Mouse (Mus musculus): ENCODE measurements around the gene Clec4b2. TPM values are rescaled to one million over a fixed set of nuclear protein-coding genes. Genes with fewer than 3 reads are reported as not detected.
"Not testable (repeated sequence)": the region's sequence is repeated elsewhere in the genome, so short reads cannot be mapped to it uniquely, and the experiment has no call there.

Gene Clec4b2
- polyA plus RNA-seq, 1 experiment from 2014 or later: not detected

DNA sequence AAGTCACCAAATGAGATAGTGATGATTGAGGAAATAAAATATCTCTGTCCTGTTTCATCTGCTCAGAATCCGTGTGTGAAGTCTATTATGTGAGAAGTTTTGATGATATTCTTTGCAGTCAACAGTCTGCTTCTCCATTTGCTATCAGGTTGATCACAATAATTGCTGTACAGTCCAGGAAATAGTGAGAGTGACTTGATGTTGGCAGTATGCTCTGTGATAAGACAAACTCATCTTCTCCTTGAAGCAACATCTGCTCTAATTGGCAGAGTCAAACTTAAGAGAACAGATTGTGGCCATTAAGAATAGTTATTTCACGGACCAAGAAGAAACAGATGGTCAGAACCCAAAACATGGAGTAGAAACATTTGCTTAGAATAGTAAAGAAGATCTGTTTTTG lies 58.5 kb downstream of the Clec4b2 start:
- Histone ChIP-seq H3K27me3 (ENCODE audit: insufficient read depth, low read length) (no peaks in the 10 kb centered on the region), H3K4me3 (replicated peaks; ENCODE audit: low read depth, low read length) (no peak overlapping the region), H3K27ac (no peak overlapping the region), H3K4me1 (replicated peaks; ENCODE audit: insufficient read depth, low read length) (no peaks in the 10 kb centered on the region), H3K36me3 (ENCODE audit: insufficient read depth, low read length) (no peaks in the 10 kb centered on the region), H3K9ac (ENCODE audit: low read depth, low read length) (no peak overlapping the region), H3K4me2 (ENCODE audit: low read length) (no peak overlapping the region), H3K9me3 (replicated peaks; ENCODE audit: low read length) (no peaks in the 10 kb centered on the region)
- DNase-seq (ENCODE audit: low spot score) (no peak), ATAC-seq (replicated peaks; ENCODE audit: low FRiP score, low read depth) (no peak)
- TF ChIP-seq CTCF (IDR thresholded peaks at IDR 0.05; ENCODE audit: low read depth): no peak
- 67% methylated on average over 2 of the region's 2 CpGs for WGBS

DNA sequence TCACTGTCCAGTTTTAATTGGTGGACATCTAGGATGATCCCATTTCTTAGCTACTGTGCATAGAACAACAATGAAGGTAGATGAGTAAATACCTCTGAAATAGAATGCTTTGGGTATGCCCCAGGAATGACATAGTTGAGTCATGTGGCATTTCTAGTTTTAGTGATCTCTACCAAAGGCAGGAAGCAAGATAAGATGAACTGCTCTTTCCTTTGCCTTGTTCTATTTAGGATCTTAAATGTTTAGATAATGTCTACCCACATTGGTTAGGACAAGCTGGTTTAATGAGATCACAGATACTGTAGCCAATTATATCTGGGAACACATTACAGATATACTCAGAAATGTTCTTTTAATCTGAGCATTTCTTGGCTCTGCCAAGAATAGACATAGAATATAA lies 64.9 kb downstream of the Clec4b2 start:
- TF ChIP-seq CTCF (IDR thresholded peaks at IDR 0.05; ENCODE audit: low read depth): no peak
- Histone ChIP-seq H3K4me2 (ENCODE audit: low read length) (no peak overlapping the region), H3K27ac (no peak overlapping the region), H3K9me3 (replicated peaks; ENCODE audit: low read length) (no peaks in the 10 kb centered on the region), H3K4me1 (replicated peaks; ENCODE audit: insufficient read depth, low read length) (no peaks in the 10 kb centered on the region), H3K4me3 (replicated peaks; ENCODE audit: low read depth, low read length) (no peak overlapping the region), H3K27me3 (ENCODE audit: insufficient read depth, low read length) (no peaks in the 10 kb centered on the region), H3K36me3 (ENCODE audit: insufficient read depth, low read length) (no peaks in the 10 kb centered on the region), H3K9ac (ENCODE audit: low read depth, low read length) (no peak overlapping the region)
- ATAC-seq (replicated peaks; ENCODE audit: low FRiP score, low read depth): no peak
- DNase-seq (ENCODE audit: low spot score): no peak

- 86% methylated on average over 5 of the region's 5 CpGs for WGBS
- Histone ChIP-seq H3K4me1 (replicated peaks; ENCODE audit: insufficient read depth, low read length) (no peaks in the 10 kb centered on the region), H3K36me3 (ENCODE audit: insufficient read depth, low read length) (no peaks in the 10 kb centered on the region), H3K9me3 (replicated peaks; ENCODE audit: low read length) (no peaks in the 10 kb centered on the region), H3K27me3 (ENCODE audit: insufficient read depth, low read length) (no peaks in the 10 kb centered on the region), H3K27ac (no peak overlapping the region), H3K4me2 (ENCODE audit: low read length) (no peak overlapping the region), H3K4me3 (replicated peaks; ENCODE audit: low read depth, low read length) (no peak overlapping the region), H3K9ac (ENCODE audit: low read depth, low read length) (no peak overlapping the region)
- DNase-seq (ENCODE audit: low spot score): no peak
- no peak for TF ChIP-seq CTCF (IDR thresholded peaks at IDR 0.05; ENCODE audit: low read depth)
- no peak for ATAC-seq (replicated peaks; ENCODE audit: low FRiP score, low read depth)
Observed at GRCm38 (mm10) chr6:123244201-123244600, 71.5 kb downstream of the Clec4b2 start.

DNA sequence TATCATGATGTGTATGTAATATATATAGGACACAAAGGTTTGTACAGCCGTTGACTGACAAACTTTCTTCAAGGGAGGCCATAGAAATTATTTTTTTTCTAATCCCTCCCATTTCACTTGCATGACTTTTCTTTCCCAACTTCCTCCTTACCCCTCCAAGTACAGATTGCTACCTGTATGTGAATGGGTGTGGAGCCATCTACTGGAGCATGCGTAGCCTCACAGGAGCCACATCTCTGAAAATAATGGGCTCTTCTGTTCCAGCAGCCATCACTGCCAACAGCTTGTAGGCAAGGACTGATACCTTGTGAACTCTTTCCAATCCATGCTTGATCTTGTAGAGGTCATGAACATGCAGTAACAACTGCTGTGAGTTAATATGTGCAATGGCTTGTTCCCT lies 76.2 kb downstream of the Clec4b2 start:
- DNase-seq (ENCODE audit: low spot score); H3K4me3 ChIP-seq (replicated peaks; ENCODE audit: low read depth, low read length); H3K9me3 ChIP-seq (replicated peaks; ENCODE audit: low read length); H3K4me1 ChIP-seq (replicated peaks; ENCODE audit: insufficient read depth, low read length); H3K9ac ChIP-seq (ENCODE audit: low read depth, low read length); ATAC-seq (replicated peaks; ENCODE audit: low FRiP score, low read depth); H3K36me3 ChIP-seq (ENCODE audit: insufficient read depth, low read length); H3K27ac ChIP-seq; H3K27me3 ChIP-seq (ENCODE audit: insufficient read depth, low read length); H3K4me2 ChIP-seq (ENCODE audit: low read length): not testable (repeated sequence)
- WGBS: 84% methylated on average over 2 of the region's 2 CpGs

DNA sequence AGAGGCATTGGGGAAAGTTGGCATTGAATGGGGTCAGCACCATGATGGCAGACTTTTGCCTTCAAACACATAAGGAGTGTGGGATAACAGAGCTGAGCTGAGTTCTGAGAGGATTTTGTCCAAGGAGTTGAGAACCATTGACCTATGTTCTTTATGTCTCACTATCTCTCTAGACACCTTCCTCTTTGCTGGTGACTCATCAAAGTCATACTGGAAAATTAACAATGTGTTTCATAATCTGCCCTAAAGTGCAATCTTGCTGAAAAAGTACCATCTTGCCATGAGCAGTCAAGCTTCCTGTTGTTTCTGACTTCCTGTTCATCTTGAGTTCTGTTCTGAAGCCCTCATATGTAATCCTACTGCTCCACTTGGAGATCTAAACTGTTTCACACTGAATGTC lies 80.0 kb downstream of the Clec4b2 start:
- no peak overlapping the region for H3K4me3 ChIP-seq (replicated peaks; ENCODE audit: low read depth, low read length)
- H3K4me2 ChIP-seq (ENCODE audit: low read length): no peak overlapping the region
- H3K9ac ChIP-seq (ENCODE audit: low read depth, low read length): no peak overlapping the region
- ATAC-seq (replicated peaks; ENCODE audit: low FRiP score, low read depth) (no peak), DNase-seq (ENCODE audit: low spot score) (no peak)
- no peaks in the 10 kb centered on the region for H3K4me1 ChIP-seq (replicated peaks; ENCODE audit: insufficient read depth, low read length)
- TF ChIP-seq CTCF (IDR thresholded peaks at IDR 0.05; ENCODE audit: low read depth): no peak
- no peaks in the 10 kb centered on the region for H3K27me3 ChIP-seq (ENCODE audit: insufficient read depth, low read length)
- H3K36me3 ChIP-seq (ENCODE audit: insufficient read depth, low read length): no peaks in the 10 kb centered on the region
- no peak overlapping the region for H3K27ac ChIP-seq
- H3K9me3 ChIP-seq (replicated peaks; ENCODE audit: low read length): no peaks in the 10 kb centered on the region

Other genes starting within 250 kb of the Clec4b2 start
- 3.5 and 4.3 TPM in 2 replicates for gene Clec4a3, start 220.4 kb upstream of the Clec4b2 start, polyA plus RNA-seq (2015; fragmentation: Nextera tagmentation; extraction: Ambion mirVana)
- gene Clec4a4, start 182.5 kb upstream of the Clec4b2 start, polyA plus RNA-seq (2015; fragmentation: Nextera tagmentation; extraction: Ambion mirVana): not detected in 2 replicates
- gene Clec4b1, start 122.9 kb upstream of the Clec4b2 start, polyA plus RNA-seq (2015; fragmentation: Nextera tagmentation; extraction: Ambion mirVana): 0.21 TPM in 1 of 2 replicates, not detected in the other
- gene Clec4a2, start 66.5 kb upstream of the Clec4b2 start, polyA plus RNA-seq (2015; fragmentation: Nextera tagmentation; extraction: Ambion mirVana): 4.1 and 5.8 TPM in 2 replicates
- gene Clec4n, start 57.0 kb downstream of the Clec4b2 start, polyA plus RNA-seq (2015; fragmentation: Nextera tagmentation; extraction: Ambion mirVana): 5.3 and 6.5 TPM in 2 replicates
- gene Clec4d, start 89.2 kb downstream of the Clec4b2 start, polyA plus RNA-seq (2015; fragmentation: Nextera tagmentation; extraction: Ambion mirVana): 0.45 and 0.51 TPM in 2 replicates
- 0.08 TPM in 1 of 2 replicates, not detected in the other for gene Clec4e, start 117.0 kb downstream of the Clec4b2 start, polyA plus RNA-seq (2015; fragmentation: Nextera tagmentation; extraction: Ambion mirVana)
- gene Vmn2r19, start 135.4 kb downstream of the Clec4b2 start, polyA plus RNA-seq (2015; fragmentation: Nextera tagmentation; extraction: Ambion mirVana): not detected in 2 replicates
- gene Vmn2r20, start 245.2 kb downstream of the Clec4b2 start, polyA plus RNA-seq (2015; fragmentation: Nextera tagmentation; extraction: Ambion mirVana): not detected in 2 replicates

Data from kidney, postnatal 0 days (tissue).